Mouse (Mus musculus) ES-E14 (cell line): Measurements from ENCODE around the gene Rtn3. TPM values are rescaled to one million over a fixed set of nuclear protein-coding genes. Genes with fewer than 3 reads are reported as not detected.

Experiments
- DNase-seq: peaks from one replicate; pipeline ENCODE4 v3.0.0-alpha.2; 2013; ENCODE audit warnings: low read depth, low spot score
- H3K27ac ChIP-seq: 2 replicates; pipeline ENCODE4 v1.5.1; 2012; ENCODE audit warnings: low read depth, mild to moderate bottlenecking, low read length, moderate library complexity, mixed read lengths; ENCODE audit not compliant: poor library complexity, insufficient read depth, severe bottlenecking
- H3K36me3 ChIP-seq: 2 replicates; pipeline ENCODE4 v1.6.1; 2012; ENCODE audit warnings: mild to moderate bottlenecking, low read length, moderate library complexity, mixed read lengths; ENCODE audit not compliant: control insufficient read depth, poor library complexity, insufficient read depth, severe bottlenecking
- H3K4me1 ChIP-seq, 2 experiments: fragments of 150-350 bp in 1 of 2; sonication (generic) in 1 of 2; 2 replicates each; pipeline ENCODE4 v1.6.1; 2012; ENCODE audit warnings: low read length in 2 of 2, mild to moderate bottlenecking in 1 of 2, mixed read lengths in 1 of 2; ENCODE audit not compliant: control insufficient read depth in 2 of 2, insufficient read depth in 2 of 2, poor library complexity in 1 of 2
- H3K4me3 ChIP-seq, 2 experiments: fragments of 150-350 bp in 1 of 2; sonication (generic) in 1 of 2; 2 replicates each; pipeline ENCODE4 v1.5.1; 2012; ENCODE audit warnings: low read length in 2 of 2, low read depth in 1 of 2, mild to moderate bottlenecking in 1 of 2, mixed read lengths in 1 of 2; ENCODE audit not compliant: insufficient read depth in 1 of 2, poor library complexity in 1 of 2, severe bottlenecking in 1 of 2
- H3K9ac ChIP-seq: 2 replicates; pipeline ENCODE4 v1.6.1; 2012; ENCODE audit warnings: low read depth, mild to moderate bottlenecking, low read length, mixed read lengths; ENCODE audit not compliant: poor library complexity, insufficient read depth, severe bottlenecking
- H3K9me3 ChIP-seq: fragments of 150-350 bp; sonication (generic); 2 replicates; pipeline ENCODE4 v1.6.1; 2012; ENCODE audit warnings: low read depth, mild to moderate bottlenecking, low read length; ENCODE audit not compliant: control insufficient read depth, insufficient read depth
- CHD2 ChIP-seq: IDR thresholded peaks from 2 replicates; pipeline ENCODE4 v1.6.1; 2014; ENCODE audit warnings: mild to moderate bottlenecking, low read depth, low read length, inconsistent platforms
- HCFC1 ChIP-seq: IDR thresholded peaks from 2 replicates; pipeline ENCODE4 v1.6.1; 2012; ENCODE audit warnings: low read length, inconsistent platforms, borderline replicate concordance; ENCODE audit not compliant: insufficient read depth
- MAFK ChIP-seq: IDR thresholded peaks from 2 replicates; pipeline ENCODE4 v1.6.1; 2014; ENCODE audit warnings: mild to moderate bottlenecking, low read depth, low read length, inconsistent platforms; ENCODE audit not compliant: insufficient read depth
- ZC3H11A ChIP-seq: IDR thresholded peaks from 2 replicates; pipeline ENCODE4 v1.6.1; 2012; ENCODE audit warnings: low read depth, mild to moderate bottlenecking, inconsistent platforms, low read length, borderline replicate concordance
- ZNF384 ChIP-seq: IDR thresholded peaks from 2 replicates; pipeline ENCODE4 v1.6.1; 2012; ENCODE audit warnings: low read depth, low read length, inconsistent platforms
- in situ Hi-C, 2 experiments: fragments of 600-800 bp; cut with MboI; formaldehyde crosslinking; loops; one replicate each; pipeline ENCODE4 v1.15.1; 2025; ENCODE audit warnings: low sequenced_read_pairs in 2 of 2, inconsistent platforms in 1 of 2; ENCODE audit not compliant: unreplicated experiment in 2 of 2
- total RNA-seq: library from RNA; depleted of rRNA; stranded (reverse); fragments of 300-350 nt; gene quantifications from 2 replicates; pipeline ENCODE4 v1.2.3, GENCODE M21; 2012

Gene Rtn3
- total RNA-seq, 1 experiment, result 70.5 TPM

DNA sequence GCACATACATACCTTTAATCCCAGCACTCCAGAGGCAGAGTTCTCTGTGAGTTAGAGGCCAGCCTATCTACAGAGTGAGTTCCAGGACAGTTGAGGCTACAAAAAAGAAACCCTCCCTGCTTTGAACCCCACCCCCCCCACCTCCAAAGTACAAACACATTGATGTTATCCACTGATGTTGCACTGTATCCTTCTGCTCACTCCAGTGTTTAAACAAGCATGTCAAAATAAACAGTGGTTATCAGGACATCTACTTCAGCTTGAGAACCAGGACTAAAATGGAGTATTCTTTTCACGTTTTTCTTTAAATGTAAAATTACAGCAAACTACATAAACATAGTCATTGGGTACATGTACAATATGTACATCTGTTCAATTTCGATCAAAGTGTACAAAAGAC, 38.0 kb downstream of the Rtn3 start:
- no peak overlapping the region for H3K4me3 ChIP-seq
- no peak overlapping the region for H3K27ac ChIP-seq
- TF ChIP-seq ZC3H11A (no peak), HCFC1 (no peak), MAFK (no peak), ZNF384 (no peak), CHD2 (no peak)
- no peaks in the 10 kb centered on the region for H3K9me3 ChIP-seq
- peaks cover 0 to 2% of the 10 kb centered on the region in 2 experiments; a peak in 1 of 4 replicates for H3K4me1 ChIP-seq
- H3K36me3 ChIP-seq, result 0 out of 2 replicates have a peak, but pooled peaks cover 3% of the 10 kb centered on the region
- in situ Hi-C loops, result no loop called here
- no peak for DNase-seq
- no peak overlapping the region for H3K9ac ChIP-seq

DNA sequence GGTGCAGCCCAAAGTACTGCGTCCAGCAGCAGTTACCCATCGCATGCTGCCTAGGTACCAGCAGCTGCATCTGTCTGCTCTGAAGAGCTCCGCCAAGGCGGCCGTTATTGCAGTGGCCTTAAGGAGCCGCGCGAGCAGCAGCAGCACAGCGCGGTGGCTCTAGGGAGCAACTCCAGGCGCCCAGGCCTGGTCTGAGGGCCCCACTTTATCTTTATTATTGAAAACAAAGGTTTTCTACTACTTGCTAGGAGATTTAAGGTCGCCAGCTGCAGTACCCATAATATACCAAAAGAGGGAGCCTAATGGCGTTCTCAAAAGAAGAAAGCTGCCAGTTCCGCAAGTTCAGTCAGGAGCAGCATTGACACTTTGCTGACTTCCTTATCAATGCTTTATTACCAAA, 41.6 kb downstream of the Rtn3 start:
- Histone ChIP-seq H3K9me3 (no peaks in the 10 kb centered on the region), H3K27ac (no peak overlapping the region), H3K9ac (peak overlapping the region; percentile 56; the same call in 1 of the 2 replicates), H3K4me3 (peak overlapping the region; percentile 42 to 45), H3K4me1 (peaks cover 2% of the 10 kb centered on the region in 2 experiments; a peak in 2 of 4 replicates), H3K36me3 (0 out of 2 replicates have a peak, but pooled peaks cover 3% of the 10 kb centered on the region)
- TF ChIP-seq HCFC1 (no peak), MAFK (no peak), CHD2 (no peak), ZNF384 (no peak)
- in situ Hi-C loops, result no loop called here
- peak; percentile 77 for DNase-seq

DNA sequence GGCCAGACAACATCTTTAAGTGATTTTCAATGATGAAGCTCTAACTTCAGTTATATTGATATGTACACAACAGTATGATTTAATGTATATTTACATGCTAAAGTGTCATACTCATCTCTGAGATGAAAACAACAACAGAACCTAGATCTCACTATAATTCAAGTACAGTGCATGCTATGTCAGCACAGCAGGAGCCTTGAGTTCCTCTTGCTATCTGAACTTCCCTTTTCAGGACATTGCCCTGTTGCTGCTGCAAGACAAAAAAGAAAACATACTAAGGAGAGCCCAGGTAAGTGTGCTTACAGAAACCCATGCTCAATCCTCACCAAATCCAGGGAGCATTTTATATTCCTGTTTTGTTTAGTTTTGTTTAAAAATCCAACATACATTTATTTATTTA, 44.8 kb downstream of the Rtn3 start:
- no peak overlapping the region for H3K27ac ChIP-seq
- TF ChIP-seq HCFC1 (no peak), ZNF384 (no peak), CHD2 (no peak), MAFK (no peak), ZC3H11A (no peak)
- no peak for DNase-seq
- no peak overlapping the region for H3K9ac ChIP-seq
- in situ Hi-C loops, result no loop called here
- peaks cover 2% of the 10 kb centered on the region; the same call in 1 of the 2 replicates for H3K36me3 ChIP-seq
- peaks cover 2 to 3% of the 10 kb centered on the region in 2 experiments; a peak in 2 of 4 replicates for H3K4me1 ChIP-seq
- no peak overlapping the region for H3K4me3 ChIP-seq
- no peaks in the 10 kb centered on the region for H3K9me3 ChIP-seq

DNA sequence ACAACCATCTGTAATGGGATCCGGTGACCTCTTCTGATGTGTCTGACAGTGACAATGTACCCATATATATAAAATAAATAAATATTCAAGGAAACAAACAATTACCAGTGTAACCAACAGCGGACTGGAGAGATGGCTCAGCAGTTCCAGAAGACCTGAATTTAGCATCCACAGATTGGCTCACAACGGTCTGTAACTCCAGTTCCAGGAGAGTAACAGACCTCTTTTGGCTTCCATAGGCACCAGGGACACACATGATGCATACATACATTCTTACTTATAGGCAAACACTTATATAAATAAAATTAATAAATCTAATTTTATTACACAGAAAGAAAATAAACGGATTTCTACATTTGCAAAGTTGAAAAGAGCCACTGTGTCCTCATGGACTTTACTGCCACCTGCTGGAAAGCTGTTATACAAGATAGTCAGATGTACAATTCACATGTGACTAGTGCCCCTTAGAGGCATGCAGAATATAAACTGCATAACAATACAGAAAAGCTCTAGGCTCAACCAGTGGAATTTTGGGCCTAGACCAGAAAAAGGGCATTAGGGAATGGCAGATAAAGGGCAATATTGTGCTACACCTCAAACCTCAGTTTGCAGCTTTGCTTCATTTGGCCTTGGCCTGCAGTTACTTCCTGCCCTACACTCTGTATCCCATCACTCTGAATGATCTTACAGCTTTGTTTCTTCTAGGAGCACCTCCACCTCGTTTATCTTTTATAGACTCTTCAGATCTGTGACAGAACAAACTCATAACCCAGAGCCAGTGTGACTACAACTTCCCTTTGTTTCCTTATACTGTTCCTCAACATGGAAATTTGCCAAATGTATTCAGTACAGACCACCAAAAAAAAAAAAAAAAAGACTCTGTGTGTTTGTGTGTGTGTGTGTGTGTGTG, 46.8 kb downstream of the Rtn3 start:
- Histone ChIP-seq H3K27ac (no peak overlapping the region), H3K9me3 (no peaks in the 10 kb centered on the region), H3K4me3 (no peak overlapping the region), H3K4me1 (peaks cover 1 to 3% of the 10 kb centered on the region in 2 experiments; a peak in 2 of 4 replicates), H3K36me3 (peaks cover 11% of the 10 kb centered on the region), H3K9ac (no peak overlapping the region)
- DNase-seq, result no peak
- in situ Hi-C loops, result no loop called here
- TF ChIP-seq ZC3H11A (peak; percentile 54; the same call in 1 of the 2 replicates), CHD2 (no peak)
